Comparison of ENCODE assay signal across 8 mouse cellular contexts in genomic region chr8:66860023-66860422, GRCm38 (mm10). TPM values are rescaled to one million over a fixed set of nuclear protein-coding genes. Genes with fewer than 3 reads are reported as not detected.
DNase-seq lines count a peak whose midpoint lies in the region; ATAC-seq and TF ChIP-seq lines count a peak whose summit lies in the region.

Gene Naf1 (plus strand): TSS chr8:66860217.

- peaks cover 10% of the 10 kb centered on the region; the same call in 1 of the 2 replicates for H3K36me3 ChIP-seq in hindbrain, embryonic 10.5 days
- H3K36me3 ChIP-seq in lung, postnatal 0 days (ENCODE audit: insufficient read depth, low read length), result no peaks in the 10 kb centered on the region

- peak; percentile 97 for DNase-seq in MN1 (ENCODE audit: low spot score)
- peak; percentile 94 for DNase-seq in cerebellum, adult 9-10 months
- DNase-seq in hindbrain, embryonic 10.5 days (ENCODE audit: low spot score), result peak; percentile 95
- DNase-seq in layer of hippocampus, adult 9-11 months, result peak; percentile 93
- DNase-seq in lung, postnatal 0 days (ENCODE audit: low spot score), result peak; percentile 97
- DNase-seq in ovary, postnatal 14 days (ENCODE audit: low spot score), result peak; percentile 88
- DNase-seq in thymus, postnatal 14 days, result peak; percentile 94

- H3K27ac ChIP-seq in hindbrain, embryonic 10.5 days, result peak within 1 kb of the TSS; percentile 91
- H3K27ac ChIP-seq in lung, postnatal 0 days (ENCODE audit: low read length), result no peak within 1 kb of the TSS

- peak; percentile 97 for ATAC-seq in frontal cortex, adult (ENCODE audit: low TSS enrichment)
- peak; percentile 97 for ATAC-seq in lung, postnatal 0 days

- H3K9me3 ChIP-seq in hindbrain, embryonic 10.5 days, result no peaks in the 10 kb centered on the region
- no peaks in the 10 kb centered on the region for H3K9me3 ChIP-seq in lung, postnatal 0 days (ENCODE audit: low read length)

- no peak for TF ChIP-seq EP300 in lung, postnatal 0 days (IDR thresholded peaks at IDR 0.05)

- H3K4me3 ChIP-seq in hindbrain, embryonic 10.5 days, result peak within 1 kb of the TSS; percentile 80
- peak within 1 kb of the TSS; percentile 82 for H3K4me3 ChIP-seq in lung, postnatal 0 days (ENCODE audit: low read depth, low read length)

- peak within 1 kb of the TSS; percentile 92 for H3K4me2 ChIP-seq in lung, postnatal 0 days (replicated peaks; ENCODE audit: low read depth, low read length)

- under 1% methylated on average over 37 of the region's 37 CpGs for WGBS in hindbrain, embryonic 10.5 days
- under 1% methylated on average over 31 of the region's 37 CpGs for WGBS in lung, postnatal 0 days

- H3K4me1 ChIP-seq in hindbrain, embryonic 10.5 days (replicated peaks), result peaks cover 20% of the 10 kb centered on the region
- peaks cover 5% of the 10 kb centered on the region; the same call in 1 of the 2 replicates for H3K4me1 ChIP-seq in lung, postnatal 0 days (ENCODE audit: insufficient read depth, low read depth, low read length)

- H3K9ac ChIP-seq in lung, postnatal 0 days (replicated peaks; ENCODE audit: low read depth), result peak within 1 kb of the TSS; percentile 46; the same call in 1 of the 2 replicates

- no peak for TF ChIP-seq CTCF in lung, postnatal 0 days (IDR thresholded peaks at IDR 0.05)

- H3K27me3 ChIP-seq in hindbrain, embryonic 10.5 days (ENCODE audit: insufficient read depth, poor library complexity, severe bottlenecking), result no peaks in the 10 kb centered on the region
- no peaks in the 10 kb centered on the region for H3K27me3 ChIP-seq in lung, postnatal 0 days (replicated peaks; ENCODE audit: insufficient read depth, low read length)

RNA-seq across cellular contexts. Expression of gene Naf1, which starts in this region (rescaled TPM):
- polyA plus RNA-seq in hindbrain, embryonic 10.5 days (2016; fragmentation: Nextera tagmentation; extraction: Ambion mirVana), result 2.5 and 3.8 TPM in 2 replicates
- 2.8 and 3.2 TPM in 2 replicates for polyA plus RNA-seq in lung, postnatal 0 days (2015; fragmentation: Nextera tagmentation; extraction: Ambion mirVana)
